Mouse (Mus musculus): ENCODE results near the gene Zfp229.
A peak's percentile ranks its signal among the peaks of the same experiment; 100 is the strongest.
"Not testable (repeated sequence)": the region's sequence is repeated elsewhere in the genome, so short reads cannot be mapped to it uniquely, and the experiment has no call there.

Zfp229 gene

GRCm38 (mm10) chr17:21730495-21730894, at the start of gene Zfp229:
Gene Zfp229 (plus strand): TSS chr17:21730795.
- not testable (repeated sequence) for ATAC-seq (ENCODE audit: low TSS enrichment)

GRCm38 (mm10) chr17:21691560-21691959, 39.0 kb upstream of the Zfp229 start, which contains the start of gene Gm10226:
Gene Gm10226 (plus strand): TSS chr17:21691860.
- ATAC-seq (ENCODE audit: low TSS enrichment): no peak

- ATAC-seq (ENCODE audit: low TSS enrichment): no peak
These were observed 37.3 kb upstream of the Zfp229 start for GRCm38 (mm10) chr17:21693342-21693741.

- ATAC-seq (ENCODE audit: low TSS enrichment): no peak
These were observed 34.5 kb upstream of the Zfp229 start for GRCm38 (mm10) chr17:21696073-21696472.

- no peak for ATAC-seq (ENCODE audit: low TSS enrichment)
These were observed 28.0 kb upstream of the Zfp229 start for GRCm38 (mm10) chr17:21702281-21703240.

GRCm38 (mm10) chr17:21703414-21703813, 27.2 kb upstream of the Zfp229 start:
- no peak for ATAC-seq (ENCODE audit: low TSS enrichment)

GRCm38 (mm10) chr17:21707343-21707996, 23.1 kb upstream of the Zfp229 start, which contains the start of gene Zfp760:
Gene Zfp760 (plus strand): TSS chr17:21707741.
- ATAC-seq (ENCODE audit: low TSS enrichment): peak; percentile 100

GRCm38 (mm10) chr17:21708401-21708800, 22.2 kb upstream of the Zfp229 start:
- ATAC-seq (ENCODE audit: low TSS enrichment): no peak

GRCm38 (mm10) chr17:21733049-21733448, 2.5 kb downstream of the Zfp229 start:
- no peak for ATAC-seq (ENCODE audit: low TSS enrichment)

- peak; percentile 85 for ATAC-seq (ENCODE audit: low TSS enrichment)
These were observed 3.0 kb downstream of the Zfp229 start for GRCm38 (mm10) chr17:21733529-21734031.

- no peak for ATAC-seq (ENCODE audit: low TSS enrichment)
These were observed 22.2 kb downstream of the Zfp229 start for GRCm38 (mm10) chr17:21752791-21753190.

GRCm38 (mm10) chr17:21753342-21754208, 23.0 kb downstream of the Zfp229 start:
- no peak for ATAC-seq (ENCODE audit: low TSS enrichment)

- no peak for ATAC-seq (ENCODE audit: low TSS enrichment)
These were observed 39.7 kb downstream of the Zfp229 start for GRCm38 (mm10) chr17:21770336-21770735.

- no peak for ATAC-seq (ENCODE audit: low TSS enrichment)
These were observed 61.7 kb downstream of the Zfp229 start for GRCm38 (mm10) chr17:21792256-21792655.

GRCm38 (mm10) chr17:21801373-21801772, 70.8 kb downstream of the Zfp229 start:
- not testable (repeated sequence) for ATAC-seq (ENCODE audit: low TSS enrichment)
